Mouse (Mus musculus): ENCODE data around the gene Hoxa9. TPM values are rescaled to one million over a fixed set of nuclear protein-coding genes. Genes with fewer than 3 reads are reported as not detected.

Gene Hoxa9
- not detected for polyA plus RNA-seq (2014; fragmentation: Illumina TruSeq; extraction: RNeasy Lipid Tissue Mini Kit (QIAGEN cat#74804); ENCODE audit: insufficient read depth, low read depth, low replicate concordance)

GRCm38 (mm10) chr6:52230516-52231165 lies at the start of gene Hoxa9:
Gene Hoxa9 (minus strand): TSS chr6:52231089.

GRCm38 (mm10) chr6:52260654-52261575 lies 30.0 kb upstream of the Hoxa9 start, which contains the start of gene Hoxa13:
Gene Hoxa13 (minus strand): TSS chr6:52260880.

GRCm38 (mm10) chr6:52245757-52246142 lies 14.9 kb upstream of the Hoxa9 start, which contains the start of gene Hoxa11:
Gene Hoxa11 (minus strand): TSS chr6:52245810.

GRCm38 (mm10) chr6:52240389-52241000 lies 9.6 kb upstream of the Hoxa9 start, which contains the start of gene Hoxa10:
Gene Hoxa10 (minus strand): TSS chr6:52240854.

GRCm38 (mm10) chr6:52221337-52221992 lies 9.4 kb downstream of the Hoxa9 start, which contains the start of gene Hoxa7:
Gene Hoxa7 (minus strand): TSS chr6:52221854.

GRCm38 (mm10) chr6:52213119-52213986 lies 17.5 kb downstream of the Hoxa9 start, which contains the start of the genes Hoxa3 and Gm28308:
Gene Hoxa3 (minus strand): TSS chr6:52213336.
Gene Gm28308 (minus strand): TSS chr6:52213339.

GRCm38 (mm10) chr6:52208072-52208867 lies 22.6 kb downstream of the Hoxa9 start, which contains the start of gene Hoxa6:
Gene Hoxa6 (minus strand): TSS chr6:52208722.

GRCm38 (mm10) chr6:52204050-52204752 lies 26.7 kb downstream of the Hoxa9 start, which contains the start of gene Hoxa5:
Gene Hoxa5 (minus strand): TSS chr6:52204587.

GRCm38 (mm10) chr6:52190906-52191810 lies 39.7 kb downstream of the Hoxa9 start, which contains the start of gene Hoxa4:
Gene Hoxa4 (minus strand): TSS chr6:52191753.

GRCm38 (mm10) chr6:52177061-52177735 lies 53.7 kb downstream of the Hoxa9 start, which contains the start of gene 5730596B20Rik:
Gene 5730596B20Rik (plus strand): TSS chr6:52177498.

Other genes with a start within 250 kb of the Hoxa9 start
- 57.1 TPM for gene Skap2, start 218.5 kb downstream of the Hoxa9 start, polyA plus RNA-seq (2014; fragmentation: Illumina TruSeq; extraction: RNeasy Lipid Tissue Mini Kit (QIAGEN cat#74804); ENCODE audit: insufficient read depth, low read depth, low replicate concordance)
- gene Hoxa1, start 72.8 kb downstream of the Hoxa9 start, polyA plus RNA-seq (2014; fragmentation: Illumina TruSeq; extraction: RNeasy Lipid Tissue Mini Kit (QIAGEN cat#74804); ENCODE audit: insufficient read depth, low read depth, low replicate concordance) = 1.4 TPM
- 3.1 TPM for gene Hoxa2, start 66.3 kb downstream of the Hoxa9 start, polyA plus RNA-seq (2014; fragmentation: Illumina TruSeq; extraction: RNeasy Lipid Tissue Mini Kit (QIAGEN cat#74804); ENCODE audit: insufficient read depth, low read depth, low replicate concordance)
- gene 5730596B20Rik, start 53.6 kb downstream of the Hoxa9 start, polyA plus RNA-seq (2014; fragmentation: Illumina TruSeq; extraction: RNeasy Lipid Tissue Mini Kit (QIAGEN cat#74804); ENCODE audit: insufficient read depth, low read depth, low replicate concordance) = 0.45 TPM
- 5.2 TPM for gene Hoxa4, start 39.3 kb downstream of the Hoxa9 start, polyA plus RNA-seq (2014; fragmentation: Illumina TruSeq; extraction: RNeasy Lipid Tissue Mini Kit (QIAGEN cat#74804); ENCODE audit: insufficient read depth, low read depth, low replicate concordance)
- gene Hoxa5, start 26.5 kb downstream of the Hoxa9 start, polyA plus RNA-seq (2014; fragmentation: Illumina TruSeq; extraction: RNeasy Lipid Tissue Mini Kit (QIAGEN cat#74804); ENCODE audit: insufficient read depth, low read depth, low replicate concordance) = 27.9 TPM
- gene Hoxa6, start 22.4 kb downstream of the Hoxa9 start, polyA plus RNA-seq (2014; fragmentation: Illumina TruSeq; extraction: RNeasy Lipid Tissue Mini Kit (QIAGEN cat#74804); ENCODE audit: insufficient read depth, low read depth, low replicate concordance) = not detected
- gene Hoxa3, start 17.8 kb downstream of the Hoxa9 start, polyA plus RNA-seq (2014; fragmentation: Illumina TruSeq; extraction: RNeasy Lipid Tissue Mini Kit (QIAGEN cat#74804); ENCODE audit: insufficient read depth, low read depth, low replicate concordance) = 4.2 TPM
- 0.42 TPM for gene Gm28308, start 17.8 kb downstream of the Hoxa9 start, polyA plus RNA-seq (2014; fragmentation: Illumina TruSeq; extraction: RNeasy Lipid Tissue Mini Kit (QIAGEN cat#74804); ENCODE audit: insufficient read depth, low read depth, low replicate concordance)
- gene Hoxa7, start 9.2 kb downstream of the Hoxa9 start, polyA plus RNA-seq (2014; fragmentation: Illumina TruSeq; extraction: RNeasy Lipid Tissue Mini Kit (QIAGEN cat#74804); ENCODE audit: insufficient read depth, low read depth, low replicate concordance) = 5.9 TPM
- gene Hoxa10, start 9.8 kb upstream of the Hoxa9 start, polyA plus RNA-seq (2014; fragmentation: Illumina TruSeq; extraction: RNeasy Lipid Tissue Mini Kit (QIAGEN cat#74804); ENCODE audit: insufficient read depth, low read depth, low replicate concordance) = not detected
- not detected for gene Hoxa11, start 14.7 kb upstream of the Hoxa9 start, polyA plus RNA-seq (2014; fragmentation: Illumina TruSeq; extraction: RNeasy Lipid Tissue Mini Kit (QIAGEN cat#74804); ENCODE audit: insufficient read depth, low read depth, low replicate concordance)
- not detected for gene Hoxa13, start 29.8 kb upstream of the Hoxa9 start, polyA plus RNA-seq (2014; fragmentation: Illumina TruSeq; extraction: RNeasy Lipid Tissue Mini Kit (QIAGEN cat#74804); ENCODE audit: insufficient read depth, low read depth, low replicate concordance)
- not detected for gene Evx1, start 82.4 kb upstream of the Hoxa9 start, polyA plus RNA-seq (2014; fragmentation: Illumina TruSeq; extraction: RNeasy Lipid Tissue Mini Kit (QIAGEN cat#74804); ENCODE audit: insufficient read depth, low read depth, low replicate concordance)